Mouse (Mus musculus): Measurements from ENCODE around the gene Pign.

Gene Pign

DNA sequence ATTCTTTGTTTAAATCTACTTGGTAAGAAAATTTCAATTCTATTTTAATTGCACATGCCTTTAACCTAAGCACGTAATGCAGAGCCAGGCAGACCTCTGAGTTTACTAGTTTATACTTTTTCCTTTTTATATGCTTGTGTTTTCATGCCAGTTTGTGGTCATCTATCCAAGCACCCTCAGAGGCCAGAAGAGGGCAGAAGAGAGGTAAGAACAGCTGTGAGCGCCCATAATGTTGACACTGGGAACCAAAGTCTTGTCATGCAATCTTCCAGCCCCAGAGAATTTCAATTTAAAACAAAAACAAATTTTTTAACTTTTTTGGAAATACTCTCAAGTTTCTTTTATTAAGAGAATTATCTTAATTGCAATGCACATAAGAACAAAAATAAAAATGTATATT is 99.7 kb downstream of the Pign start:
- no peak for DNase-seq (ENCODE audit: low read depth, low spot score)

DNA sequence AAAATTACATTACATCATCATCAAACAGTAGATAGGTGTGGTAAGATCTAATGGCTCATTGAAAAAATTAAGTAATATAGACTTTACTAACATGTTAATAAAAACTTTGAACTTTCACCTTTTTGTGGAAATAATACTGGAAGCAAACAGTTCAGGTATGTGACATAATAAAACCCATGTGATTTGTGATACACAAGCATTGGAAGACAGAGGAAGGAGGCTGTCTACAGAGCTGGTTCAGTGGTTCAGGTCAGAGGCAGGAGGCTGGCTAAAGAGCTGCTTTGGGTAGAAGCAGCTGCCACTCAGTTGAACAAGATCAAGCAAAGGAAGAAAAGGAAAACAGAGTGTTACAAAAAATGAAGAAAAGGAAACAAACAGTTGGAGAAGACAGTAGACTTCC is 107.4 kb downstream of the Pign start:
- no peak for DNase-seq (ENCODE audit: low read depth, low spot score)

DNA sequence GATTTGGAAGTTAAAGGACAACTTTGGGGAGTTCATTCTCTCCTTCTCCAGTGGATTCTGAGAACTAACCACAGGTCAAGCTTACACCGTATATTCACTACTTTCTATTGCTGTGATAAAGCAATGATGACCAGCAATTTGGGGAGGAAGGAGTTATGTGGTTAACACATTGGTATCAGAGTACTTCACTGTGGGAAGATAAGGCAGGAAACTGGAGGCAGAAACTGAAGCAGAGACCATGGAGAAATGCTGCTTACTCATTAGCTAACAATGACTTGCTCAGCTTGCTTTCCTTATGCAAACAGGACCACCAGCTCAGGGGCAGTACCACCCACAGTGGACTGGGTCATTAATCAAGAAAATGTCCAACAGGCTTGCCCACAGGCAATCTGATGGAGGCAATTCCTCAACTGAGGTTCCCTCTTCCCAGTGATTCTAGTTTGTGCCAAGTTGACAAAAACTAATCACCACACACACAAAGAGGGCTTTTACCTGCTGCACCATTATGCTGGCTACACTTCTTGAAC is 108.2 kb downstream of the Pign start:
- no peak for DNase-seq (ENCODE audit: low read depth, low spot score)

DNA sequence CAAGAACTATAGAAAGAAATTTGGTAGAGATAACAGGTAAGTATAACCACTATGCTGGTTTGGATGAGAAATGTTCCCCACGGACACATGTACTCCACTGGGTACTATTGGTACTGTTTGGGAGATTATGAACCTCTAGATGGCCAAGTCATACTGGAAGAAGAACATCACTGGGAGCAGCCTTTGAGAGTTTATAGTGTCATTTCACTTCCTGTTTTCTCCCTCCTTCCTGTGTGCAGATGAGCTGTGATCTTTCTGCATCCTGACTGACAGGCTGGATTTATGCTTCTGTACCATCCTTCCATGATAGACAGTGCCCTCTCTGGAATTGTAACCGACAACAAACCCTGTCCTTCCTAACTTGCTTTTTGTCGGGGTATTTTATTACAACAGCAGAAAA is 110.3 kb downstream of the Pign start:
- DNase-seq (ENCODE audit: low read depth, low spot score) = no peak

DNA sequence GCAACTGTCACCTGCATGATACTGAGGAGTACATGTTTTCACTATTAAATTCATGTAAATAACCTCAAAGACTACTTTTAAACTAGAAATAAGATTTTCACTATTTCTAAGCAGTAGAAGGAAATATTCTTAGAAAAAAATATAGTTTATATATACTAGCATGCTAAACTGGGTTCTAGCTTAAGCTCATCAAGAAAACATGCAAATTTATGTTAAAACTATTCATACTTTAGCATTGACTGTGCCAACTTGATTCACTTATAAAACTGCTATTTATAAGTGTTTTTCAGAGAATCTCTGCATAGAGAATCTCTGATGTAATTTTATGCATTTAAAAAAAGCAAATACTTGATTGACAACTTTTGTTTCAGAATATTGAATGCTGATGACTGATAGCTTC is 113.3 kb downstream of the Pign start:
- DNase-seq (ENCODE audit: low read depth, low spot score) = peak; percentile 19

DNA sequence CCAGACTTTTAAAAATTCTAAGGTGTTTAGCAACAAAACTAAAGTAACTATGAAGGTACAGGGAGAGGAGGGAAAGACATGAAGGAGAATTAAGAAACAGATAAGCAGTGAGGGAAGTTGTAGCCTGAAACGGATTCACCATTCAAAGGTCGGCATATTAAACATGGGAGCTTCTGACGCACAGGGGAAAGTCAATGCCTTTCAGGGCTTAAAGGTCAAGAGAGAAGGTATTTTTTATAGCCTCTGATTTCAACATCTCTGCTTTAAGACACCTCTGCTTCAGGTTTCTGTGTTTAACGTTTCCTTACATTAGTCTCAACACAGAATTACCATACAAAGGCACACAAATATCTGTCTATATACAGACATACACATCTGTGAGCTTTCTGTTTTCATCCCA is 113.8 kb downstream of the Pign start:
- DNase-seq (ENCODE audit: low read depth, low spot score) = no peak

DNA sequence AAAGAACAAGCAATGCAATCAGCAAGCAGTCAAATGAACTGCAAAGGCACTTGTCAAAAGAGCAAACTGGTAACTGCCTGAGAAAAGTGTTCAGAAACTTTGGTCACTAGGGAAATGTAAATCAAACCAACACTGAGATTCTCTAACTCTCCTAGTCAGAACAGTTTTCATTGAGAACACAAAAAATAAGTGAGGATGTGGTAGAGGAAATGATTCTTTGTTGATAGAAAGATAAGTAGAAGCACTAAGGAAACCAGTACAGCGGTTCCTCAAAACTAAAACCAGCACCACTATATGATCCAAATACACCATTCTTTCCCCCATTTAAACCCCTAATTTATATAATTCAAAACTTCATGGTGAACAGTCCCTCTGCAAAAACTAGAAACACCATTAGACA is 120.4 kb downstream of the Pign start:
- no peak for DNase-seq (ENCODE audit: low read depth, low spot score)

DNA sequence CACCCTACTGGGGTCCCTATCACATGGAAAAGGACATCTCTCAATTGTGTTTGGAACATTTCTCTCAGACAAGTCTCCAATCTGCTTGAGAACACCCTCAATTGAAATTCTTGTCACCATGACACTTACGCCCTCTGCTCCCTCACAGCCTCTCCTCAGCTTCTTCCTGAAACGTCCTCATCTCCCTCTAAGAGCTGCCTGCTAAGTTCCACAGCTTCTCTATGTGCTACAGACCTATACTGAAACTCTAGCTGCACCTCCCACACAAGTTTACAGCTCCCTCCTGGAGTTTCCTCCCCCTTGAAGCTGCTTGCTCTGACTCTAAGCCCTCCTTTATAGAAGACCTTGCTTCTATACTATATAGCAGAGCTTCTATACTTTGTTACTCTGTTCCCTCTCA is 139.7 kb downstream of the Pign start:
- DNase-seq (ENCODE audit: low read depth, low spot score) = peak; percentile 38

DNA sequence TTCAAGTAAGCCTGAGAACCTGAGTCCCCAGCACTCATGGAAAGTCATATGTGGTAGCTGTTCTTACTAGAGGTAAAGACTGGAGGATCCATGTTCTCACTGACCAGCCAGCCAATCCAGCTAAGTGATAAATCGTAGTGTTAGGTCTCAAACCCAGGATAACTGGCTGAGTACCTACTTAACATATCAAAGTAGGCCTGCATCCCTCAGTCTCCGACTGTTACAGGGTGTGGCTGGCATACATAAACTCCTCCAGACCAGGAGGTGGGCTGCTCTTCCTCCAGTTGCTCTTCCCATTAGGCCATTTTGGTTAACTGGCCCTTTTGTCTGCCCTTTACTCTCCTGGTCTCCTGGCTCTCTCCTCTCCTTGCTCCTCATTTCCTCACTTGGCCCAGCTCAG is 141.2 kb downstream of the Pign start:
- DNase-seq (ENCODE audit: low read depth, low spot score) = no peak

DNA sequence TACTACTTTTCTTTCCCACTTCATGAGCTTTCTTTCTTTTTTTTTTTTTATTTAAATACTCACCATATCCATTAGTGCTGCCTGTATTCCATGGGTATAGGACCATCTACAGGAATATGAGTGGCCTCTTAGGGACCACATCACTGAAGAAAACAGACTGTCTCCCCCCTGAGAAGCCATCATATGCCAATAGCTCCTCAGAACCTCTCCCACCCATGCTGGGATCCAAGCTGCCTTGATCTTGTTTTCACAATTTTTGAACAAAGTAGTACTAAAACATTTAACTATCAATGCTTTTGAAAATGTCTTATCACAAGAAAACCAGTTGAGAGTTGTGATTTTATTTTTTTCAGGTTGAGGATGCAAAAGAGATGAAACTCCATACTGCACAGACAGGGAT is 145.4 kb downstream of the Pign start:
- DNase-seq (ENCODE audit: low read depth, low spot score) = no peak

DNA sequence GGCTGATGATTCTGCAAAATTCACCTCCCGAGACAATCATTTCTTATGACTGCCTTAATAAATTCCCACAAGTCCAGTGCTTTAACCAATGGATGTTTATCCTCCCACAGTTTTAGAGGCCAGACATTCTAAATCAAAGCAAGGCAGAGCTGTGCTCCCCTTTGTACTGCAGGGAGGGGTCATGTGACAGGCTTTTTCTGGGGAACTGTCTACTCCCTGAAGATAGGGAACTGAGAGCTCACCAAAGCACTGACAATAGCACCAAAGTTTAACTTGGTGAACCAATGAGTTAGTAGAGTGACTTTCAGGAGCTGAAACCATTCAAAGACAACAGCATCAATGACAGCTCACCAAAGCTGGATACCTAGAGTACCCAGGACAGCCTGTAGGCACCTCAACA is 156.4 kb downstream of the Pign start:
- DNase-seq (ENCODE audit: low read depth, low spot score) = no peak

DNA sequence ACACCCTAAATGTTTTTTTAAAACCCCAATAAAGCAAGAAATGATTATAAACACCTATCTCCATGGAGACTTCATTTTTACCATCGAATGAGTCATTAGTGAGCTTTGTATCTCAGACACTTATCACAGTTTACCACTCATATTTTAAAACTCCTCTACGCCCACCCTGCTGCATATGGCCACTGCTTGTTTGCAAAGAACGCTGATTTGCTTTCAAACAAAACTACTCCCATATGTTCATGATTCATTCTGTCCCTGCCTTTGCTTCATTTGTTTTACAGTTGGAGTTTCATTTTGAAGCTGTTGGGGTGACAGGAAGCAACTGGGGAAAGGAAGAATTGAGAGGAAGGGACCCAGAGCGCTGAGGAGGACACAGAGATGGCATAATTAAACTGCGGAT is 170.9 kb downstream of the Pign start:
- DNase-seq (ENCODE audit: low read depth, low spot score) = peak; percentile 69

DNA sequence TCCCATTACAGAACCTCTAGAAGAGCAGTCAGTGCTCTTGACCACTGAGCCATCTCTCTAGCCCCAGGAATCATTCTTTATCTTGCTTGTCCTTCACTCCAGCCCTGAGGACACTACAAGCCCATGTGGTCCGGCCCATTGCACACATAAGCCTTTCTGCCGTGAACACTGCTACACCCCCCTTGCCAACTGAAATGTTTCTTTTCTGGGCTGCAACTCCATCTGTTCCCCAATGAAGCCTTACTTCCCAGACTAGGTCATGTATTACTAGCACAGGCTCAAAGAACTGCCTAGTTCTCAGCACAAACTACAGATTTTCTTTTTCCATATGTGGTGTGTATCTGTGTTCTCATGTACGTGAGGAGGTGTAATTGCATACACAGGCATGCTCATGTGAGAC is 174.0 kb downstream of the Pign start:
- DNase-seq (ENCODE audit: low read depth, low spot score) = peak; percentile 29

DNA sequence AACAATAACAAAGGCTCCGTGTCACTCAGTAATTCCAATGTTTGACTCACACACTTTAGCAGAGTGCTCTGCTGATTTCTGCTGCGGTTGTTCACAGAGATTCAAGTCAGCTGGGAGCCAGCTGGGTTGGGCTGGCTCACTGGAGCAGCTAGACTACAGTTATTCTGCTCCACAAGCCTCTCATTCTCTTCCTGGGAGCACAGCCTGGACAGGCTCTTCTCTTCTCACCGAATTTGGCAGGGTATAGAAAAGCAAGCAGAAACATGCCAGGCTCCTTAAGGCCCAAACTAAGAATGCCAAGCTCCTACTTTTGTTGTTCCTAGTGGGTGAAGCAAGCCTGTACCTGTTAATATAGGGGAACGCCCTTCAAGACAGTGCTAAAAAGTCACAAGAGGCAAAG is 176.4 kb downstream of the Pign start:
- peak; percentile 17 for DNase-seq (ENCODE audit: low read depth, low spot score)

Measured in telencephalon, adult 2 months (tissue).